Mouse (Mus musculus) ovary, adult 10 weeks (tissue): ENCODE measurements around the gene H3f3b. TPM values are rescaled to one million over a fixed set of nuclear protein-coding genes. Genes with fewer than 3 reads are reported as not detected.

Source experiments
- polyA plus RNA-seq: library from polyadenylated mRNA; stranded (reverse); fragments of 350-450 nt; fragmentation: Illumina TruSeq; extraction: RNeasy Lipid Tissue Mini Kit (QIAGEN cat#74804); gene quantifications from one replicate; pipeline ENCODE4 v1.2.3, GENCODE M21; 2014

Gene H3f3b
- 1,980 TPM for polyA plus RNA-seq

GRCm38 (mm10) chr11:116027756-116028155, at the start of gene H3f3b:
Gene H3f3b, minus strand, starts transcription at chr11:116027962.

GRCm38 (mm10) chr11:116030088-116030897, 2.5 kb upstream of the H3f3b start, which contains the start of gene Unk:
Gene Unk, plus strand, starts transcription at chr11:116030322.

GRCm38 (mm10) chr11:116012262-116012947, 15.4 kb downstream of the H3f3b start, which contains the start of gene Galk1:
Gene Galk1, minus strand, starts transcription at chr11:116012719.

GRCm38 (mm10) chr11:115974309-115975082, 53.3 kb downstream of the H3f3b start, which contains the start of gene Itgb4:
Gene Itgb4, plus strand, starts transcription at chr11:115974709.

Other genes with a start within 250 kb of the H3f3b start
- 0.51 TPM for gene Caskin2, start 214.3 kb downstream of the H3f3b start, polyA plus RNA-seq
- gene Tsen54, start 213.2 kb downstream of the H3f3b start, polyA plus RNA-seq, result not detected
- gene Llgl2, start 203.9 kb downstream of the H3f3b start, polyA plus RNA-seq, result 2.3 TPM
- gene Myo15b, start 169.6 kb downstream of the H3f3b start, polyA plus RNA-seq, result not detected
- gene Smim5, start 128.0 kb downstream of the H3f3b start, polyA plus RNA-seq, result not detected
- gene Smim6, start 115.9 kb downstream of the H3f3b start, polyA plus RNA-seq, result not detected
- 12.8 TPM for gene Sap30bp, start 94.7 kb downstream of the H3f3b start, polyA plus RNA-seq
- 1.7 TPM for gene Recql5, start 94.5 kb downstream of the H3f3b start, polyA plus RNA-seq
- gene Itgb4, start 53.3 kb downstream of the H3f3b start, polyA plus RNA-seq, result not detected
- gene Galk1, start 15.2 kb downstream of the H3f3b start, polyA plus RNA-seq, result not detected
- 2.9 TPM for gene Unk, start 2.4 kb upstream of the H3f3b start, polyA plus RNA-seq
- gene Unc13d, start 50.0 kb upstream of the H3f3b start, polyA plus RNA-seq, result 0.23 TPM
- gene Wbp2, start 59.0 kb upstream of the H3f3b start, polyA plus RNA-seq, result 15.5 TPM
- gene Trim47, start 99.2 kb upstream of the H3f3b start, polyA plus RNA-seq, result not detected
- gene Trim65, start 103.2 kb upstream of the H3f3b start, polyA plus RNA-seq, result 4.9 TPM
- 1.3 TPM for gene Mrpl38, start 110.9 kb upstream of the H3f3b start, polyA plus RNA-seq
- gene Fbf1, start 140.2 kb upstream of the H3f3b start, polyA plus RNA-seq, result 14.4 TPM
- gene Ten1, start 170.9 kb upstream of the H3f3b start, polyA plus RNA-seq, result 1.7 TPM
- gene Acox1, start 171.1 kb upstream of the H3f3b start, polyA plus RNA-seq, result 40.9 TPM
- gene Evpl, start 210.1 kb upstream of the H3f3b start, polyA plus RNA-seq, result not detected
- 10.1 TPM for gene Srp68, start 246.3 kb upstream of the H3f3b start, polyA plus RNA-seq